Mouse (Mus musculus) brain, embryonic 14.5 days (tissue): Measurements from ENCODE around the gene Gm10135. TPM values are rescaled to one million over a fixed set of nuclear protein-coding genes. Genes with fewer than 3 reads are reported as not detected.
"Not testable (repeated sequence)": the region's sequence is repeated elsewhere in the genome, so short reads cannot be mapped to it uniquely, and the experiment has no call there.

ENCODE experiments used
- DNase-seq: peaks from one replicate; pipeline ENCODE4 v3.0.0-alpha.2; 2011; ENCODE audit warnings: low read depth
- CTCF ChIP-seq: fragments of 200-500 bp; IDR thresholded peaks from 2 replicates; pipeline ENCODE4 v1.5.1; 2012; ENCODE audit warnings: inconsistent platforms, mild to moderate bottlenecking, moderate library complexity, borderline replicate concordance; ENCODE audit not compliant: insufficient read depth, insufficient read length; ENCODE audit errors: extremely low read depth
- POLR2A ChIP-seq: fragments of 200-500 bp; IDR thresholded peaks from 2 replicates; pipeline ENCODE4 v1.6.1; 2012; ENCODE audit warnings: mild to moderate bottlenecking, inconsistent platforms, borderline replicate concordance; ENCODE audit not compliant: poor library complexity, insufficient read depth, insufficient read length, severe bottlenecking; ENCODE audit errors: extremely low read depth
- polyA plus RNA-seq: library from polyadenylated mRNA; depleted of rRNA; stranded (reverse); fragments of >200 nt; gene quantifications from 2 replicates; pipeline ENCODE4 v1.2.3, GENCODE M21; 2012; rRNA removed

Gene Gm10135
- not detected in 2 replicates for polyA plus RNA-seq

- no peak for TF ChIP-seq CTCF
- no peak for TF ChIP-seq POLR2A
- DNase-seq: no peak
Observed at GRCm38 (mm10) chr5:72974602-72975001, at the start of gene Gm10135. TSS of gene Gm10135 (minus strand) at chr5:72974702.

- TF ChIP-seq CTCF: no peak
- no peak for TF ChIP-seq POLR2A
Observed at GRCm38 (mm10) chr5:73023801-73024200, 49.3 kb upstream of the Gm10135 start.

DNA sequence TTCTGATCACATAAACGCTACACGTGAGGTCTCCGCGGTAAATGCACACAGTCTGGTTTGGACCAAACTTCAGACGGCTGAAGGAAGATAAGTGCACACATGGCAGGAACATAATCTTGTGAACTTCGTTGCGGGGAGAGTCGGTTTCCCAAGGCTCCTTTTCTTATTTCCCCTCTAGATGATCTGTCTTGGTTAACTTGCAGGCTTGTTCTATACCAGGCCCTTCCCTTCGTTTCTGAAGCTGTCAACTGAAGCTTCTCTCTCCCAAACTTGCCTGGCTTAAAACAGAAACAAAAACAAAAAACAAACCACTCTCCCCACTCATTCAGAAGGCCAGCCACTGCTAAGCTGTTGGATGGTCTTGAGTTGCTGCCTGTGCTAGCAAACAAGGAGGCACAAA, 40.2 kb upstream of the Gm10135 start:
- DNase-seq: peak; percentile 19
- TF ChIP-seq CTCF (no peak), POLR2A (no peak)

More at GRCm38 (mm10) chr5:73023801-73024200, 49.3 kb upstream of the Gm10135 start:
- DNase-seq: no peak

GRCm38 (mm10) chr5:73013611-73014287, 39.2 kb upstream of the Gm10135 start:
- DNase-seq: not testable (repeated sequence)

DNA sequence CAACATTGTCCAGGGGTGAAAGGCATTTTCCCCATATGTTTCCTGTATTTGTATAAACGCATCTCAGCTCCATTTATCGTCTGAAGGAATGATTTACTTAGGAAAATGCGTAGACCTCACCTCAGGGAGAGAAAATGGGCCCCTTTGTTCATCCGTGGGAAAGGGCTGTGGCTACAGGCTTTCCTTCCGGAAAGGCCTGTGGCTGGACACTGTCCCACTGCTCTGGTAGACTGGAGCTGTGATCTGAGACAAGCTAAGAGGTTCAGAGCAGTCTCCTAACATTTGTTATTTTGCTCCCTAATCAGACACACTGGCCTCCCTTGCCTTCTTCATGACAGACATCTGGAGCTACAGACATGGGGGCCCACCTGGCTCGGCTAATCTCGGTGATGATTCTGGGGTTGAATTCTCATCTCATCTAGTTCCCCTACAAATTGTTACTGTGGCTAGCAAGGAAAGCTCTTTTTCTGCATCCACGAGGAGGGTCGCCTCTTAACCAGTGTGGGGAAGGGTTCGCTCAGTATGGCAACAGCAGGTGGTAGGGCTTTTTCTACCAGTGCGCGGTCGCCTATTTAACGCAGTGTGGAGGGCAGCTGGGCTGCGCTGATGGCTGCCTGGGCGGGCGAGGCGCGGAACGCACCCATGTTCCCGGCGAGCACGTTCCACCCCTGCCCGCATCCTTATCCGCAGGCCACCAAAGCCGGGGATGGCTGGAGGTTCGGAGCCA, 38.5 kb upstream of the Gm10135 start:
- not testable (repeated sequence) for DNase-seq

GRCm38 (mm10) chr5:73011806-73012205, 37.3 kb upstream of the Gm10135 start:
- not testable (repeated sequence) for DNase-seq

DNA sequence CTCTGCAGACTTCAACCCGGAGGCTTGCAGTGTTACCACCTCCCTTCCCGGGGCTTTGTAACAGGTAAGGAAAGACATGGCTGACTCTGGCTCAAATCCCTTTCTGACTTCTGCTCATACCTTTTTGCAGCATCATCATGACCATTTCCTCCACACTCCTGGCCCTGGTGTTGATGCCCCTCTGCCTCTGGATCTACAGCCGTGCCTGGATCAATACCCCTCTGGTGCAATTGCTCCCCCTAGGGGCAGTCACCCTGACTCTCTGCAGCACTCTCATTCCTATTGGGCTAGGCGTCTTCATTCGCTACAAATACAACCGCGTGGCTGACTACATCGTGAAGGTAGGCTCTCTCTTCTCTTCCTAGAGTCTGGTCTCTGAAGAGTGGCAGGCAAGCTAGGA, 33.7 kb upstream of the Gm10135 start:
- not testable (repeated sequence) for DNase-seq
- TF ChIP-seq CTCF: peak; percentile 18; the same call in 1 of the 2 replicates

GRCm38 (mm10) chr5:73007582-73007959, 33.1 kb upstream of the Gm10135 start:
- TF ChIP-seq POLR2A (no peak), CTCF (no peak)
- no peak for DNase-seq

DNA sequence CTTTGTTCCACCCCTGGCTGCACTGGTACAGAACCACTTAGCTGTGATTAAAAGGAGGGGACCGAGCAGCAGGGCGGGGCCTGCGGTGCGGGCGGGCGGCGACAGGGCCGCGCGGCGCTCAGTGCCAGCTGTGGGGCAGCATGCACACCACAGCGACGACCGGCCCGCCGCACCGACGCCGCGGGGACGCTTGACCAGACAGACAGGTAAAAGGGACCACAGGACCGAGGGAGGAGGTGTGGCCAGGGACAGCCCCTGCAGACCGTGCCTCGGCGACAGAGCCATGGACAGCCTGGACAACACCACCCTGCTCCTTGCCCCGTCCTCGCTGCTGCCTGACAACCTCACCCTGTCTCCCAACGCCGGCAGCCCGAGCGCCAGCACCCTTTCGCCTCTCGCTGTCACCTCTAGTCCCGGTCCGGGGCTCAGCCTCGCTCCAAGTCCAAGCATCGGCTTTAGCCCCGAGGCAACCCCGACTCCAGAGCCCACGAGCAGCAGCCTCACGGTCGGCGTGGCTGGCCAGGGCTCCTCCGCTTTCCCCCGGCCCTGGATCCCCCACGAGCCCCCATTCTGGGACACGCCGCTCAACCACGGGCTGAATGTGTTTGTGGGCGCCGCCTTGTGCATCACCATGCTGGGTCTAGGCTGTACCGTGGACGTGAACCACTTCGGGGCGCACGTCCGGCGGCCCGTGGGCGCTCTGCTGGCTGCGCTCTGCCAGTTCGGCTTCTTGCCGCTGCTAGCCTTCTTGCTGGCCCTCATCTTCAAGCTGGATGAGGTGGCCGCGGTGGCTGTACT, 32.5 kb upstream of the Gm10135 start, which contains the start of gene Slc10a4:
TSS of gene Slc10a4 (plus strand) at position 100 of the 798 bp plus-strand sequence.
- TF ChIP-seq POLR2A: no peak
- peak; percentile 69 for DNase-seq

DNA sequence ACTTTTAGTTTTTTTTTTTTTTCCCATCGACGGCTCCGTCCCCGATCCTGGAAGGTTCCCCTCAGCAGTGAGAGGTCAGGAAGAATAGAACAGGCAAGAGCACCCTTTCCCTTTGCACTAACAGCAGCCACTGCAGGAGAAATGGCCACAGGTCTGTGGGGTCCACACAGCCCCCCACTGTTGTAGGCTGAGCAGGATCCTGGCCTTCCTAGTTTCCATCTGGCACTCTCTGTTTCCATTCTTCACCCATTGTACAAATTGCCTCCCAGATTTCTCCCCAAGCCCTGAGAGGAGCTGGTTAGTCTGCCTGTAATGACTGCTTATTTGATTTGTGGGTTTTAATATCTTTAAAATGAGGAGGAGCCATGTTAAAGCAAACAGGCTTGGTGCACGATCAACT, 29.5 kb upstream of the Gm10135 start:
- no peak for DNase-seq
- TF ChIP-seq POLR2A (no peak), CTCF (no peak)

DNA sequence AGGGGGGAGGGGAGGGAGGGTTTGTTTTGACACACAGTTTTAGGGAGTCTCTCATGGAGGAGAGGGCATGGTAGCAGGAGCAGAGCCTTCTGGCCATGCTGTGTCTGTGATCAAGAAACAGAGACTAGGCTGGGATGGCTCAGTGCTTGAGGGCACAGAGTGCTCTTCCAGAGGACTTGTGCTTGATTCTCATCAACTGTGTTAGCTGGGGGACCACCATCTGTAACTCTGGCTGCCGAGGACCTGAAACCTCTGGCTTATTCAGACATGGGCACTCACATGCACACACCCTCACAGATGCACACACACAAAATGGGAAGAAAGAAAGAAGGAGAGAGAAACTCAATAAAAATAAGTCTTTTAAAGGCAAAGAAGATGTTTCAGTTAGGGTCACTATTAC, 24.0 kb upstream of the Gm10135 start:
- DNase-seq: not testable (repeated sequence)

- peak; percentile 71 for DNase-seq
- no peak for TF ChIP-seq POLR2A
- TF ChIP-seq CTCF: no peak
Observed at GRCm38 (mm10) chr5:72995379-72995778, 20.9 kb upstream of the Gm10135 start.
